Mouse (Mus musculus) megakaryocyte-erythroid progenitor cell, adult 5-6 weeks (primary cell): ENCODE measurements around the gene Ces3b. TPM values are rescaled to one million over a fixed set of nuclear protein-coding genes. Genes with fewer than 3 reads are reported as not detected.
A peak's percentile ranks its signal among the peaks of the same experiment; 100 is the strongest.

Experiments used
- ATAC-seq: replicated peaks from 2 replicates; pipeline ENCODE4 v1.8.0; 2016; ENCODE audit warnings: mild to moderate bottlenecking, inconsistent platforms; ENCODE audit not compliant: severe bottlenecking, poor library complexity, low FRiP score, low TSS enrichment
- total RNA-seq, 2 experiments: library from RNA; stranded (forward) in 1 of 2; stranded (reverse) in 1 of 2; fragments of 200-1000, 215-1000 nt in 1 of 2; fragments of >200 nt in 1 of 2; fragmentation: Nextera tagmentation in 1 of 2; gene quantifications; 2 replicates each; pipeline ENCODE4 v1.2.3; 2014 to 2017

Gene Ces3b
- total RNA-seq, 2 experiments from 2014 or later = not detected

DNA sequence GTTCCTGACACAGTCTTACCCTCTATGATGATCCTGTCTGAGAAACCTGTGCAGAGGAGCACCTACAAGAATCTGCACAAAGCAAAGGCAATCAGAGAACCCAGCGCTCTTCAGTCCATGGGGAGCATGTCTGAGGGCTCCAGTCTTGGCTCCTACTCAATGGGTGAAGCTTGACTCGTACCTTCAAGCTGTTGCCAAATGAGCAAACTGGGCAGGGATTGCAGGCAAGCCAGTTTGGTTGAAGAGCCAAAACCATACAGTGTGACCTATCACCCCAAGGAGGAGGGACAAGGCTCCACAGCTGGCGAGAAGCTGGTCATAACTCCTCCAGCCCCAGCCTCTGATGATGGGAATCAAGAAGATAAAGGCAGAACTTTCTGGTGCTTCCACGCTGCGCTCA is 48.0 kb downstream of the Ces3b start, which contains the start of gene Ces4a:
Gene Ces4a (plus strand): TSS at position 292 of the 400 bp plus-strand sequence.
- no peak for ATAC-seq

DNA sequence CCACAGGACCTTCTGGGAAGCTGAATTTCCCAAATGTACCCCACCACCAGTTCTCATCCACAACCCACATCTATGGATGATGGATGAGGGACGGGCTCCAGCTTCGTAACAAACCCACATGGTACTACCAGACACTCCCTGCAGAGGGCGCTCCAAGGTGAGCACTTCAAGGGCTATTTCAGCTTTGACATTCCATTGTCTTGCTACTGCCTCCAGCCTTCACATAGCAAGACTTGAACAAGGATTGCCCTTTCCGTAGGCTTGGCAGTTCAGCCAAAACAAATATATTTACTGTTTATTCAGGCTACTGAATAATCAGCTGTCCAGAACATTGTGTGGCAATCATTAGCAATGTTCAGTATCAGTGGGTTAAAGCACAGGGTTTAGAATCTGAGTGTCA is 54.9 kb downstream of the Ces3b start:
- ATAC-seq = peak; percentile 81; the same call in 1 of the 2 replicates

DNA sequence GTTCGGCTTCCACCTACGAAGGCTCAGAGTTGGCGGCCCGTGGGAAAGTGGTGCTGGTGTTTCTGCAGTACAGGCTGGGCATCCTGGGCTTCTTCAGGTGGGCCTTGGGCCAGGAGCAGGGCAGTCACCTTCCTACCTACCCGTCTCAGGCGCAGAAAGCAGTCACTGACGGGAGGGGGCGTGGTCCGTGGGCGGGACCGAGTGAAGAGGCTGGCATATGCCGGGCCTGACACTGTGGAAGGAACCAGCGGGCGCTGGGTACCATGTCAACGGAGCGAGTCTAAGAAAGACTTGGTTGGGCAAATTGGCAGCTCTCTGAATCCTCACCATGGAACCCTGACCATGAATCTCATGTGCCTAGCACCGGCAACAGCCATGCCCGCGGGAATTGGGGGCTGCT is 58.8 kb downstream of the Ces3b start:
- peak; percentile 69 for ATAC-seq

Other genes with a start within 250 kb of the Ces3b start
- gene Ces2c, start 236.7 kb upstream of the Ces3b start, total RNA-seq (2014; fragmentation: Nextera tagmentation) = not detected in 2 replicates
- gene Ces2c, start 236.7 kb upstream of the Ces3b start, total RNA-seq (2017) = not detected in 2 replicates
- gene Ces2e, start 157.5 kb upstream of the Ces3b start, total RNA-seq (2014; fragmentation: Nextera tagmentation) = not detected in 2 replicates
- gene Ces2e, start 157.5 kb upstream of the Ces3b start, total RNA-seq (2017) = not detected in 2 replicates
- not detected in 2 replicates for gene Ces2f, start 136.4 kb upstream of the Ces3b start, total RNA-seq (2014; fragmentation: Nextera tagmentation)
- gene Ces2f, start 136.4 kb upstream of the Ces3b start, total RNA-seq (2017) = not detected in 2 replicates
- 332 and 389 TPM in 2 replicates for gene Ces2g, start 122.0 kb upstream of the Ces3b start, total RNA-seq (2014; fragmentation: Nextera tagmentation)
- 89.7 and 130 TPM in 2 replicates for gene Ces2g, start 122.0 kb upstream of the Ces3b start, total RNA-seq (2017)
- gene Ces2h, start 82.9 kb upstream of the Ces3b start, total RNA-seq (2014; fragmentation: Nextera tagmentation) = not detected in 2 replicates
- gene Ces2h, start 82.9 kb upstream of the Ces3b start, total RNA-seq (2017) = not detected in 2 replicates
- gene Ces3a, start 35.2 kb upstream of the Ces3b start, total RNA-seq (2014; fragmentation: Nextera tagmentation) = not detected in 2 replicates
- not detected in 2 replicates for gene Ces3a, start 35.2 kb upstream of the Ces3b start, total RNA-seq (2017)
- gene Ces4a, start 48.0 kb downstream of the Ces3b start, total RNA-seq (2014; fragmentation: Nextera tagmentation) = not detected in 2 replicates
- not detected in 2 replicates for gene Ces4a, start 48.0 kb downstream of the Ces3b start, total RNA-seq (2017)
- gene Cbfb, start 86.9 kb downstream of the Ces3b start, total RNA-seq (2014; fragmentation: Nextera tagmentation) = 29.5 and 34.0 TPM in 2 replicates
- gene Cbfb, start 86.9 kb downstream of the Ces3b start, total RNA-seq (2017) = 48.2 and 98.0 TPM in 2 replicates
- 22.9 and 24.2 TPM in 2 replicates for gene D230025D16Rik, start 141.4 kb downstream of the Ces3b start, total RNA-seq (2014; fragmentation: Nextera tagmentation)
- 11.3 and 15.1 TPM in 2 replicates for gene D230025D16Rik, start 141.4 kb downstream of the Ces3b start, total RNA-seq (2017)
- gene B3gnt9, start 171.4 kb downstream of the Ces3b start, total RNA-seq (2014; fragmentation: Nextera tagmentation) = 1.4 and 2.6 TPM in 2 replicates
- gene B3gnt9, start 171.4 kb downstream of the Ces3b start, total RNA-seq (2017) = 0.23 TPM in 1 of 2 replicates, not detected in the other
- 10.1 and 18.1 TPM in 2 replicates for gene Tradd, start 180.9 kb downstream of the Ces3b start, total RNA-seq (2014; fragmentation: Nextera tagmentation)
- 14.0 and 15.0 TPM in 2 replicates for gene Tradd, start 180.9 kb downstream of the Ces3b start, total RNA-seq (2017)
- 2.4 and 2.7 TPM in 2 replicates for gene Fbxl8, start 180.9 kb downstream of the Ces3b start, total RNA-seq (2014; fragmentation: Nextera tagmentation)
- 1.7 and 1.9 TPM in 2 replicates for gene Fbxl8, start 180.9 kb downstream of the Ces3b start, total RNA-seq (2017)
- gene Hsf4, start 186.0 kb downstream of the Ces3b start, total RNA-seq (2014; fragmentation: Nextera tagmentation) = not detected in 2 replicates
- not detected in 2 replicates for gene Hsf4, start 186.0 kb downstream of the Ces3b start, total RNA-seq (2017)
- gene Nol3, start 192.4 kb downstream of the Ces3b start, total RNA-seq (2014; fragmentation: Nextera tagmentation) = 0.49 TPM in 1 of 2 replicates, not detected in the other
- 0.04 TPM in 1 of 2 replicates, not detected in the other for gene Nol3, start 192.4 kb downstream of the Ces3b start, total RNA-seq (2017)
- 3.2 and 4.9 TPM in 2 replicates for gene 4931428F04Rik, start 206.1 kb downstream of the Ces3b start, total RNA-seq (2014; fragmentation: Nextera tagmentation)
- 0.42 and 5.5 TPM in 2 replicates for gene 4931428F04Rik, start 206.1 kb downstream of the Ces3b start, total RNA-seq (2017)
- gene Exoc3l, start 212.3 kb downstream of the Ces3b start, total RNA-seq (2014; fragmentation: Nextera tagmentation) = 0.64 and 7.1 TPM in 2 replicates
- 0.27 TPM in 1 of 2 replicates, not detected in the other for gene Exoc3l, start 212.3 kb downstream of the Ces3b start, total RNA-seq (2017)
- gene E2f4, start 213.9 kb downstream of the Ces3b start, total RNA-seq (2014; fragmentation: Nextera tagmentation) = 385 and 390 TPM in 2 replicates
- gene E2f4, start 213.9 kb downstream of the Ces3b start, total RNA-seq (2017) = 74.9 and 128 TPM in 2 replicates
- gene Elmo3, start 221.8 kb downstream of the Ces3b start, total RNA-seq (2014; fragmentation: Nextera tagmentation) = 1.4 and 7.7 TPM in 2 replicates
- gene Elmo3, start 221.8 kb downstream of the Ces3b start, total RNA-seq (2017) = 0.61 TPM in 1 of 2 replicates, not detected in the other
- 8.3 and 9.8 TPM in 2 replicates for gene Lrrc29, start 242.5 kb downstream of the Ces3b start, total RNA-seq (2014; fragmentation: Nextera tagmentation)
- gene Lrrc29, start 242.5 kb downstream of the Ces3b start, total RNA-seq (2017) = 4.8 TPM in 2 replicates
- 86.9 and 175 TPM in 2 replicates for gene Tmem208, start 242.6 kb downstream of the Ces3b start, total RNA-seq (2014; fragmentation: Nextera tagmentation)
- gene Tmem208, start 242.6 kb downstream of the Ces3b start, total RNA-seq (2017) = 46.9 and 64.6 TPM in 2 replicates